Mouse (Mus musculus) CH12.LX (cell line): Measurements from ENCODE around the gene Rd3l. TPM values are rescaled to one million over a fixed set of nuclear protein-coding genes. Genes with fewer than 3 reads are reported as not detected.

Experiments used
- DNase-seq: peaks from one replicate; pipeline ENCODE4 v3.0.0-alpha.2; 2013; ENCODE audit errors: extremely low read depth
- H3K27ac ChIP-seq: 2 replicates; pipeline ENCODE4 v1.5.1; 2012; ENCODE audit warnings: low read depth, mild to moderate bottlenecking, control low read depth, moderate library complexity; ENCODE audit not compliant: insufficient read depth
- H3K27me3 ChIP-seq: replicated peaks from 2 replicates; pipeline ENCODE3; 2012; ENCODE audit warnings: inconsistent platforms
- H3K36me3 ChIP-seq, 2 experiments: replicated peaks in 1 of 2; 2 replicates each; pipeline versions ENCODE3 to v1.6.1; 2012; ENCODE audit warnings: inconsistent platforms in 1 of 2, low read length in 1 of 2, mild to moderate bottlenecking in 1 of 2, mixed read lengths in 1 of 2, moderate library complexity in 1 of 2; ENCODE audit not compliant: control insufficient read depth in 1 of 2, insufficient read depth in 1 of 2
- H3K4me1 ChIP-seq, 2 experiments: 2 replicates each; pipeline ENCODE4 v1.6.1; 2012; ENCODE audit warnings: inconsistent platforms in 1 of 2, moderate library complexity in 1 of 2; ENCODE audit not compliant: insufficient read depth in 2 of 2, control insufficient read depth in 1 of 2
- H3K4me2 ChIP-seq: 2 replicates; pipeline ENCODE4 v1.6.1; 2012; ENCODE audit warnings: low read depth, mild to moderate bottlenecking, control low read depth; ENCODE audit not compliant: poor library complexity, insufficient read depth, severe bottlenecking
- H3K4me3 ChIP-seq, 3 experiments: fragments of 150-350 bp in 1 of 3; sonication (generic) in 1 of 3; replicated peaks in 1 of 3; 2 replicates each; pipeline versions ENCODE3 to v1.5.1; 2011 to 2012; ENCODE audit warnings: low read depth in 2 of 3, low read length in 2 of 3, mild to moderate bottlenecking in 2 of 3, moderate library complexity in 2 of 3, control low read depth in 1 of 3, improper control_type of control experiment in 1 of 3, inconsistent platforms in 1 of 3, mixed read lengths in 1 of 3; ENCODE audit not compliant: poor library complexity in 1 of 3
- H3K79me2 ChIP-seq: replicated peaks from 2 replicates; pipeline ENCODE4 v1.6.1; 2012; ENCODE audit warnings: mild to moderate bottlenecking, moderate library complexity; ENCODE audit not compliant: control insufficient read depth, poor library complexity, insufficient read depth, severe bottlenecking; ENCODE audit errors: extremely low read depth
- H3K9ac ChIP-seq: 2 replicates; pipeline ENCODE4 v1.6.1; 2012; ENCODE audit warnings: low read depth, mild to moderate bottlenecking, control low read depth, moderate library complexity; ENCODE audit not compliant: insufficient read depth
- H3K9me3 ChIP-seq: replicated peaks from 2 replicates; pipeline ENCODE3; 2012; ENCODE audit warnings: low read length, inconsistent platforms, mixed read lengths
- BHLHE40 ChIP-seq: IDR thresholded peaks from 2 replicates; pipeline ENCODE4 v1.6.1; 2011; ENCODE audit warnings: mild to moderate bottlenecking, low read depth, low read length, improper control_type of control experiment
- CHD2 ChIP-seq: IDR thresholded peaks from 2 replicates; pipeline ENCODE4 v1.6.1; 2011; ENCODE audit warnings: low read length, improper control_type of control experiment
- CTCF ChIP-seq, 2 experiments: IDR thresholded peaks in 1 of 2; conservative IDR thresholded peaks in 1 of 2; 2 replicates each; pipeline ENCODE4 v1.5.1; 2011 to 2012; ENCODE audit warnings: low read depth in 2 of 2, low read length in 2 of 2, improper control_type of control experiment in 1 of 2, inconsistent platforms in 1 of 2, mild to moderate bottlenecking in 1 of 2, moderate library complexity in 1 of 2
- E2F4 ChIP-seq: IDR thresholded peaks from 2 replicates; pipeline ENCODE4 v1.6.1; 2011; ENCODE audit warnings: low read depth, low read length, improper control_type of control experiment; ENCODE audit not compliant: insufficient replicate concordance
- ELF1 ChIP-seq: IDR thresholded peaks from 2 replicates; pipeline ENCODE4 v1.6.1; 2014; ENCODE audit warnings: low read depth, mild to moderate bottlenecking, inconsistent platforms, low read length, improper control_type of control experiment
- EP300 ChIP-seq: IDR thresholded peaks from 2 replicates; pipeline ENCODE4 v1.6.1; 2011; ENCODE audit warnings: low read length, improper control_type of control experiment
- ETS1 ChIP-seq: conservative IDR thresholded peaks from 2 replicates; pipeline ENCODE4 v1.6.1; 2012; ENCODE audit warnings: low read depth, mild to moderate bottlenecking, inconsistent platforms, low read length, improper control_type of control experiment, moderate library complexity
- HCFC1 ChIP-seq: IDR thresholded peaks from 2 replicates; pipeline ENCODE4 v1.6.1; 2012; ENCODE audit warnings: low read depth, mild to moderate bottlenecking, inconsistent platforms, low read length, improper control_type of control experiment
- IRF4 ChIP-seq: IDR thresholded peaks from 2 replicates; pipeline ENCODE4 v1.6.1; 2014; ENCODE audit warnings: low read depth, mild to moderate bottlenecking, inconsistent platforms, low read length, improper control_type of control experiment
- KAT2A ChIP-seq: IDR thresholded peaks from 2 replicates; pipeline ENCODE4 v1.6.1; 2012; ENCODE audit warnings: low read length, improper control_type of control experiment, inconsistent platforms; ENCODE audit not compliant: insufficient replicate concordance
- MAZ ChIP-seq: IDR thresholded peaks from 2 replicates; pipeline ENCODE4 v1.6.1; 2012; ENCODE audit warnings: low read depth, mild to moderate bottlenecking, inconsistent platforms, low read length, improper control_type of control experiment, moderate library complexity
- MEF2A ChIP-seq: IDR thresholded peaks from 2 replicates; pipeline ENCODE4 v1.6.1; 2014; ENCODE audit warnings: low read depth, mild to moderate bottlenecking, inconsistent platforms, low read length, improper control_type of control experiment, borderline replicate concordance
- MXI1 ChIP-seq: IDR thresholded peaks from 2 replicates; pipeline ENCODE4 v1.6.1; 2011; ENCODE audit warnings: mild to moderate bottlenecking, low read depth, low read length, improper control_type of control experiment
- MYC ChIP-seq: IDR thresholded peaks from 2 replicates; pipeline ENCODE4 v1.6.1; 2011; ENCODE audit warnings: low read depth, mild to moderate bottlenecking, improper control_type of control experiment, low read length
- NELFE ChIP-seq: IDR thresholded peaks from 2 replicates; pipeline ENCODE4 v1.6.1; 2011; ENCODE audit warnings: low read depth, low read length, improper control_type of control experiment
- NRF1 ChIP-seq: IDR thresholded peaks from 2 replicates; pipeline ENCODE4 v1.6.1; 2014; ENCODE audit warnings: low read depth, mild to moderate bottlenecking, inconsistent platforms, low read length, improper control_type of control experiment, moderate library complexity
- PAX5 ChIP-seq: IDR thresholded peaks from 2 replicates; pipeline ENCODE4 v1.6.1; 2012; ENCODE audit warnings: low read length, inconsistent platforms, mixed read lengths
- POLR2A ChIP-seq: IDR thresholded peaks from 2 replicates; pipeline ENCODE4 v1.6.1; 2011; ENCODE audit warnings: low read depth, mild to moderate bottlenecking, improper control_type of control experiment, low read length
- RAD21 ChIP-seq: IDR thresholded peaks from 2 replicates; pipeline ENCODE4 v1.6.1; 2011; ENCODE audit warnings: low read depth, mild to moderate bottlenecking, low read length, improper control_type of control experiment, moderate library complexity
- RCOR1 ChIP-seq: conservative IDR thresholded peaks from 2 replicates; pipeline ENCODE4 v1.6.1; 2012; ENCODE audit warnings: low read depth, mild to moderate bottlenecking, inconsistent platforms, low read length, improper control_type of control experiment
- SMC3 ChIP-seq: IDR thresholded peaks from 2 replicates; pipeline ENCODE4 v1.6.1; 2011; ENCODE audit warnings: low read depth, low read length, improper control_type of control experiment
- TBP ChIP-seq: conservative IDR thresholded peaks from 2 replicates; pipeline ENCODE4 v1.6.1; 2011; ENCODE audit warnings: low read depth, low read length, improper control_type of control experiment
- TCF12 ChIP-seq: IDR thresholded peaks from 2 replicates; pipeline ENCODE4 v1.6.1; 2014; ENCODE audit warnings: low read depth, mild to moderate bottlenecking, inconsistent platforms, low read length, improper control_type of control experiment
- USF1 ChIP-seq: IDR thresholded peaks from 2 replicates; pipeline ENCODE4 v1.6.1; 2014; ENCODE audit warnings: low read depth, mild to moderate bottlenecking, inconsistent platforms, low read length, improper control_type of control experiment
- ZC3H11A ChIP-seq: IDR thresholded peaks from 2 replicates; pipeline ENCODE4 v1.6.1; 2012; ENCODE audit warnings: low read depth, mild to moderate bottlenecking, inconsistent platforms, low read length, improper control_type of control experiment
- ZKSCAN1 ChIP-seq: IDR thresholded peaks from 2 replicates; pipeline ENCODE4 v1.6.1; 2012; ENCODE audit warnings: low read depth, inconsistent platforms, low read length, improper control_type of control experiment, borderline replicate concordance
- dilution Hi-C: fragments of 300-500 bp; cut with MboI; formaldehyde crosslinking; loops from 2 replicates; pipeline ENCODE4 v1.14.3; 2020; ENCODE audit warnings: low sequenced_read_pairs; ENCODE audit not compliant: extremely low pct_unique_long_range_greater_than_20kb, extremely low pct_ligation_motif_present
- in situ Hi-C: fragments of 300-500 bp; cut with MboI; formaldehyde crosslinking; loops from 3 replicates; pipeline ENCODE4 v1.14.3; 2019; ENCODE audit warnings: low sequenced_read_pairs, low pct_ligation_motif_present, low pct_unique_long_range_greater_than_20kb, mixed read lengths
- polyA plus RNA-seq: library from polyadenylated mRNA; unstranded; fragments of >175 nt; gene quantifications from 2 replicates; pipeline ENCODE4 v1.2.1, GENCODE M21; 2012; ENCODE audit warnings: low read depth; ENCODE audit not compliant: insufficient read length
- total RNA-seq, 2 experiments: library from RNA; depleted of rRNA; stranded (reverse); fragments of 300-350 nt in 1 of 2; fragments of >200 nt in 1 of 2; gene quantifications; 2 replicates each; pipeline ENCODE4 v1.2.3; 2012 to 2014

The Rd3l gene
- total and polyA plus RNA-seq, 3 experiments, result not detected

GRCm38 (mm10) chr12:112001223-112001622 is 20.1 kb upstream of the Rd3l start:
- in situ Hi-C loops, result no loop called here
- peak; percentile 54 for DNase-seq

GRCm38 (mm10) chr12:111999735-112000134 is 18.6 kb upstream of the Rd3l start:
- no peaks in the 10 kb centered on the region; a peak in 1 of 4 replicates for H3K4me1 ChIP-seq
- H3K9me3 ChIP-seq, result peaks cover 16% of the 10 kb centered on the region
- H3K4me3 ChIP-seq, result no peak overlapping the region
- H3K9ac ChIP-seq, result no peak overlapping the region
- dilution Hi-C loops, result no loop called here
- no peak overlapping the region for H3K27ac ChIP-seq
- no peaks in the 10 kb centered on the region for H3K79me2 ChIP-seq
- H3K27me3 ChIP-seq, result peaks cover 62% of the 10 kb centered on the region
- no peaks in the 10 kb centered on the region for H3K36me3 ChIP-seq
- in situ Hi-C loops, result no loop called here
- no peak for TF ChIP-seq NELFE
- TF ChIP-seq IRF4, result no peak
- no peak for TF ChIP-seq MYC
- no peak for TF ChIP-seq POLR2A
- no peak for TF ChIP-seq USF1
- no peak for TF ChIP-seq SMC3
- no peak for TF ChIP-seq ZKSCAN1
- no peak for TF ChIP-seq CTCF (conservative IDR thresholded peaks at IDR 0.05 in 1 of 2, IDR thresholded peaks at IDR 0.05 in 1 of 2; ENCODE audit: low read depth in 2 of 2, low read length in 2 of 2)
- no peak for TF ChIP-seq KAT2A
- TF ChIP-seq MXI1, result no peak
- TF ChIP-seq E2F4, result no peak
- TF ChIP-seq PAX5, result no peak
- TF ChIP-seq ZC3H11A, result no peak
- no peak for TF ChIP-seq HCFC1
- TF ChIP-seq RCOR1, result no peak
- TF ChIP-seq CHD2, result no peak
- TF ChIP-seq BHLHE40, result no peak
- no peak for TF ChIP-seq MAZ
- no peak for TF ChIP-seq ETS1
- no peak for TF ChIP-seq TCF12
- TF ChIP-seq, all 38 proteins: peak for 0
- H3K4me2 ChIP-seq, result no peak overlapping the region
- no peak for DNase-seq

More at GRCm38 (mm10) chr12:112001223-112001622, 20.1 kb upstream of the Rd3l start:
- Histone ChIP-seq H3K4me3 (no peak overlapping the region), H3K9me3 (peaks cover 4% of the 10 kb centered on the region), H3K27ac (no peak overlapping the region), H3K4me1 (no peaks in the 10 kb centered on the region; a peak in 1 of 4 replicates), H3K4me2 (no peak overlapping the region), H3K9ac (no peak overlapping the region), H3K27me3 (peaks cover 69% of the 10 kb centered on the region), H3K79me2 (no peaks in the 10 kb centered on the region), H3K36me3 (no peaks in the 10 kb centered on the region)
- TF ChIP-seq CTCF (conservative IDR thresholded peaks at IDR 0.05 in 1 of 2, IDR thresholded peaks at IDR 0.05 in 1 of 2; ENCODE audit: low read depth in 2 of 2, low read length in 2 of 2) (peak; percentile 90 to 92), RAD21 (peak; percentile 44), TBP (no peak), SMC3 (peak; percentile 64; the same call in 1 of the 2 replicates), ETS1 (no peak), MEF2A (no peak), ELF1 (no peak), NRF1 (no peak), RCOR1 (no peak), EP300 (no peak)
- dilution Hi-C loops, result no loop called here
